Mouse (Mus musculus): Measurements from ENCODE around the gene Ppcs. TPM values are rescaled to one million over a fixed set of nuclear protein-coding genes. Genes with fewer than 3 reads are reported as not detected.
A peak's percentile ranks its signal among the peaks of the same experiment; 100 is the strongest.

The Ppcs gene
- polyA plus RNA-seq, 1 experiment = not detected

DNA sequence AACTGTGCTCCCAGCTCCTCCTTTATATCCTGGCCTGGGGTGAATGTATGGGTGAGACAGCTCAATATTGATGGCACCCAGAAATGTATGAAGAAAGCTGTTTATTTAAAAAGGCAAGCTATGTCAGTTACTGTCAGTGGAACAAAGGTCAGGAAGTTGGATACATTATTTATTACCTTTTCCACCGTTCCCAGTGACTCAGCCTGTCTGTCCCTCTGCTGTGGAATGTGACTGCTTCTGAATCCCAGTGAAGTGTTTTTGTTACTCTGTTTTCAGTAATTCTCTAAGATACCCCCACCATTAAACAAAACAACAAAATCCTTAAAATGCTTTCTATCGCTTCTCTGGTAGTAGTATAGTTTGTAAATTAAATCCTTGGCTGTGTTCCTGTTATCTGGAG is 3.4 kb upstream of the Ppcs start:
- Histone ChIP-seq H3K4me3 (ENCODE audit: insufficient read depth, low read depth, low read length) (no peak overlapping the region), H3K4me1 (ENCODE audit: control insufficient read depth, insufficient read depth, low read length) (peaks cover 4% of the 10 kb centered on the region; the same call in 1 of the 2 replicates), H3K27ac (ENCODE audit: insufficient read depth, low read depth, low read length) (no peak overlapping the region)
- no peak for TF ChIP-seq POLR2A (IDR thresholded peaks at IDR 0.05; ENCODE audit: insufficient read depth, low read depth, low read length)
- no peak for TF ChIP-seq CTCF (IDR thresholded peaks at IDR 0.05; ENCODE audit: insufficient read depth, low read depth, low read length)
- WGBS = 55% methylated on average over 2 of the region's 2 CpGs

DNA sequence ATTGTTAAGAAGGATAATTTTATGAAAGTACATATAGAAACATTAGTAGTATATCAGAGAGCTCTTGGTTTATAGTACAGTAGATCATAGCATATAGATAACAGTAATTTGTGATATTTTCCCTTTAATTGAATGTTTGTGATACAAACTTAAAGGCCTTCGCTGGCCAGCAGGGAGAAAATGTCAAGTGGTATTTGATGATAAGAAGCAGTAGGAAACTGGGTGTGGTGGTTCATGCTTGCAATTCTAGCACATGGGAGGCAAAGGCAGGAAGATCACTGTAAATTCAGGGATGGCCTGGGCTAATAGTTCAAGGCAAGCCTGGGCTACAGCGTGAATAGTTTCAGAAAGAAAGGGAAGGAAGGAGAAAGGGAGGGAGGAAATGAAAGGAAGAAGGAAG is 2.9 kb upstream of the Ppcs start:
- TF ChIP-seq POLR2A (IDR thresholded peaks at IDR 0.05; ENCODE audit: insufficient read depth, low read depth, low read length) (no peak), CTCF (IDR thresholded peaks at IDR 0.05; ENCODE audit: insufficient read depth, low read depth, low read length) (no peak)
- Histone ChIP-seq H3K4me1 (ENCODE audit: control insufficient read depth, insufficient read depth, low read length) (peaks cover 4% of the 10 kb centered on the region; the same call in 1 of the 2 replicates), H3K4me3 (ENCODE audit: insufficient read depth, low read depth, low read length) (no peak overlapping the region), H3K27ac (ENCODE audit: insufficient read depth, low read depth, low read length) (no peak overlapping the region)
- 96% methylated on average over 2 of the region's 2 CpGs for WGBS

DNA sequence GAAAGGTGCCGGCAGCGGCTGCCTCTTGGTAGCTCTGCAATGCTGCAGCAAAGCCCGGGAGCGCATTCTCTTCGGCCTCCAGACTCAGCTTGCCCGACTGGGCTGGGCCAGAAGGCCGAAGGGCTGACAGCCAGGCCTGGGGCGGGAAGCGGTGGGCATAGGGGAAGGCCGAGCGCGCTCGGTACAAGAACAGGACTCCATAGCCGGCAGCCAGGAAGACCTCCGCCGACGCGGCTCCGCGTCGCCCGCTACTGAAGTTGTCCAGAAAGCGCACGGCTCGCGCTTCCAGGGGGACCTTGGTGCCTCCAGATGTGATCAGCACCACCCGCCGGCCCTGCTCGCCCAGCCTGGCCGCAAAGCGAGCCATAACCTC is 313 bp downstream of the Ppcs start:
- H3K4me1 ChIP-seq (ENCODE audit: control insufficient read depth, insufficient read depth, low read length) = peaks cover 4% of the 10 kb centered on the region; the same call in 1 of the 2 replicates
- under 1% methylated on average over 31 of the region's 31 CpGs for WGBS
- peak overlapping the region; percentile 63; the same call in 1 of the 2 replicates for H3K27ac ChIP-seq (ENCODE audit: insufficient read depth, low read depth, low read length)
- TF ChIP-seq CTCF (IDR thresholded peaks at IDR 0.05; ENCODE audit: insufficient read depth, low read depth, low read length) = no peak
- no peak for TF ChIP-seq POLR2A (IDR thresholded peaks at IDR 0.05; ENCODE audit: insufficient read depth, low read depth, low read length)
- H3K4me3 ChIP-seq (ENCODE audit: insufficient read depth, low read depth, low read length) = peak overlapping the region; percentile 57

DNA sequence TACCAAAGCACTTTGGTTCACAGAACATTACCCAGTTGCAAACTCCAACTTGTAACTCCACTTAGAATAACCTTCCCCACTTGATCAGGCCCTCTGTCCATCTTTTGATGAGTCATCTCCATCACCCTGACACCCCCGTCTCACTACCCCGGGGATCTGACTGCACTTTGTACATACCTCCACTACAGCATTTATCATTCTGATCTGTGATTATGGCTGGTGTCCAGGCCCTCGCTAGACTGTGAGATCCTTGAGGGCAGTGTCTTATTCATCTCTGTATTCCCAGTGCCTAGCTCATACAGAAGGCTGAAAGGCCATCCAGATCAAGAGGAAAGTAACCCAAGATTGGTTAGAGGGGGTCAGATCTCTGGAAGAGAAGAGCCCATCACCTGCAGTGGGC is 1.0 kb downstream of the Ppcs start:
- TF ChIP-seq POLR2A (IDR thresholded peaks at IDR 0.05; ENCODE audit: insufficient read depth, low read depth, low read length) = no peak
- TF ChIP-seq CTCF (IDR thresholded peaks at IDR 0.05; ENCODE audit: insufficient read depth, low read depth, low read length) = no peak
- Histone ChIP-seq H3K27ac (ENCODE audit: insufficient read depth, low read depth, low read length) (no peak overlapping the region), H3K4me3 (ENCODE audit: insufficient read depth, low read depth, low read length) (peak overlapping the region; percentile 57), H3K4me1 (ENCODE audit: control insufficient read depth, insufficient read depth, low read length) (peaks cover 4% of the 10 kb centered on the region; the same call in 1 of the 2 replicates)
- whole genome bisulfite sequencing = 61% methylated on average over 3 of the region's 3 CpGs

DNA sequence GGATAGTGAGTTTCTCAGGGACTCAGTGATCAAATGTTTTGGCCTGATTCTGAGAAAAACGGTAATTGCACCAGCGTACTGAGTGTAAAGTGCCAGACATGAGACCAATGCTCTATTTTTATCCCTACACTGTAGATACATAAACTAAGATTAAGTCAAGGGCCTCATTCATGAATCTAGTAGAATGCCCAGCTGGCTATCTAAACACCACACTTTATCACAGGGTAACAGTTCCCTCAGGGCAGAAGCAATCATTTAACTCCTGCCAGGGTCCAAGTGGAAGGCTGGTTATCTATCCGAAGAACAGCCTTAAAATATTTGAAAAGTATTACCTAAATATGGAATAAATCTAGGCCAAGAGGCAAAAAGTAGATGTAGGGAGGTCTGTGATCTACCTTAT is 4.3 kb downstream of the Ppcs start:
- WGBS = 89% methylated on average over 3 of the region's 3 CpGs
- H3K27ac ChIP-seq (ENCODE audit: insufficient read depth, low read depth, low read length) = no peak overlapping the region
- TF ChIP-seq CTCF (IDR thresholded peaks at IDR 0.05; ENCODE audit: insufficient read depth, low read depth, low read length) (no peak), POLR2A (IDR thresholded peaks at IDR 0.05; ENCODE audit: insufficient read depth, low read depth, low read length) (no peak)
- peaks cover 6% of the 10 kb centered on the region for H3K4me1 ChIP-seq (ENCODE audit: control insufficient read depth, insufficient read depth, low read length)
- H3K4me3 ChIP-seq (ENCODE audit: insufficient read depth, low read depth, low read length) = no peak overlapping the region

DNA sequence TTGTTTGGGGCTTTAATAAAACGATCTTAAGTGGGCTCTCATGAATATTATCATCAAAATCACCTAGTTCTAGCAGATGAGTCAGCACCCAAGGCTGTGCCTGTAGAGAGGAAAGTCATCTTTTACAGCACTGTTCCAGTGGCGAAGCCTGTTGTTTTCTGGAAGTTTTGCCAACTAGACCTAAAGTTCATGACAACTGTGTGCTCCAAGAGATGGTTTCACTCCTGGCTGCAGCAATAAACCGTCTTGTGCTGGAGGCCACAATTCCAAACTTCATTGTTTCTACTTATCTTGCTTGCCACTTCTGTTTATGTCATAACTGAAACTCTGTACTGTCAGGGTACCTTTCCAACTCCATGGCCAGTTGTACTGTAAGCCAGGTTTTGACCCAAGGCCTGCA is 5.0 kb downstream of the Ppcs start:
- H3K4me3 ChIP-seq (ENCODE audit: insufficient read depth, low read depth, low read length) = no peak overlapping the region
- TF ChIP-seq CTCF (IDR thresholded peaks at IDR 0.05; ENCODE audit: insufficient read depth, low read depth, low read length) (no peak), POLR2A (IDR thresholded peaks at IDR 0.05; ENCODE audit: insufficient read depth, low read depth, low read length) (no peak)
- H3K4me1 ChIP-seq (ENCODE audit: control insufficient read depth, insufficient read depth, low read length) = peaks cover 10% of the 10 kb centered on the region
- WGBS = 75% methylated on average over 3 of the region's 3 CpGs
- no peak overlapping the region for H3K27ac ChIP-seq (ENCODE audit: insufficient read depth, low read depth, low read length)

DNA sequence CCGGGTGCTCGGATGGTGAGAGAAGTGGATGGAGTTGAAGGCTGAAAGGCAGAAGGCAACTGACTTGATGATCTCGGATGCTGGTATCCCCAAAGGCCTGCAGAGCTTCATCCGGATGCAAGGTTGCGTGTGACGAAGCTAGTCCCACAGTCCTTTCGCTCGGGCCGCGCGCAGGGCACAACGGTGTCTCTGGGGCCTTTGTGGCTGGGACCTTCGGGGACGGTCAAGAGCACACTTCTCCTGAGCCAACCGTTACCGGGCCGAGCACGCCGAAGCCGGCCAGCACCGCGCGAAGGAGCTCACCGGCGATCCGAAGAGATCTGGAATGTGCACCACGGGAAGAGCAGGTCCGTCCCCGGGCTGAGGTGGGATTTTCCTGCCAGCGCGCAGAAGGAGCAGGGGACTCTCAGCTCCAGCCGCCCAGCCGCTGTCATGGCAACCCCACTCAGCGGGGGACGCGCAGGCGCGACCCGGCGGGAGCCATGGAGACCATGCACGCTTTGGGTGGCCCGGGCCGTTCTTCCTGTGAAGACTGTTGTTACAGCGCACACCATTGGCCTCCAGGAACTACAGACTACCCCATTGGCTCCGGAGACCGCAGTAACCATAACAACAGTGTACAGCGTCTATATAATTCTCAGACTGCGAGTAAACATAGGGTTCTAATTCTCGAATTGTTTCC is 7.0 kb downstream of the Ppcs start, which contains the start of gene Ccdc30:
Gene Ccdc30 (minus strand): TSS at position 450 of the 682 bp plus-strand sequence.
- TF ChIP-seq POLR2A (IDR thresholded peaks at IDR 0.05; ENCODE audit: insufficient read depth, low read depth, low read length) (peak; percentile 48), CTCF (IDR thresholded peaks at IDR 0.05; ENCODE audit: insufficient read depth, low read depth, low read length) (no peak)
- Histone ChIP-seq H3K4me3 (ENCODE audit: insufficient read depth, low read depth, low read length) (peak within 1 kb of the TSS; percentile 53), H3K27ac (ENCODE audit: insufficient read depth, low read depth, low read length) (no peak within 1 kb of the TSS), H3K4me1 (ENCODE audit: control insufficient read depth, insufficient read depth, low read length) (peaks cover 7% of the 10 kb centered on the region)
- WGBS = under 1% methylated on average over 49 of the region's 49 CpGs

DNA sequence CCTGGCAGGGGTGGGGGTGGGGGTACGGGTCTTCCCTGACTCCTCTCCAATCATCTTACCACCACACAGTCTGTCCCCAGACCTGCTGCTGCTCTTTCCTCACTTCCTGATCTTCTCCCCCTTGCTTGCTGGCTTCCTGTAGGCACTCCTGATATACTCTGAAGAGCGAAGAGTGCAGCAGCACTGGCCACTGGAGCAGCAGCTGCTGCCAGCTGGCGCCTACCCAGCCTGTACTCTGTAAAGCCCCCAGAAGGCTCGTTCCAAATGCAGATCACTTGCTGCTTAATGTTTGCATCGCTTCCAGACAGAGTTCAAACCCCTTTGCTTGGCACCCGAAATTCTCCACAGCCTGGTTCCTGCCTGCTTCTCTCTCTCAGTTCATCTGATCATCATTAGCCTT is 9.4 kb downstream of the Ppcs start:
- Histone ChIP-seq H3K4me3 (ENCODE audit: insufficient read depth, low read depth, low read length) (no peak overlapping the region), H3K4me1 (ENCODE audit: control insufficient read depth, insufficient read depth, low read length) (peaks cover 7% of the 10 kb centered on the region), H3K27ac (ENCODE audit: insufficient read depth, low read depth, low read length) (no peak overlapping the region)
- 37% methylated on average over 6 of the region's 6 CpGs for WGBS
- no peak for TF ChIP-seq POLR2A (IDR thresholded peaks at IDR 0.05; ENCODE audit: insufficient read depth, low read depth, low read length)
- TF ChIP-seq CTCF (IDR thresholded peaks at IDR 0.05; ENCODE audit: insufficient read depth, low read depth, low read length) = no peak

DNA sequence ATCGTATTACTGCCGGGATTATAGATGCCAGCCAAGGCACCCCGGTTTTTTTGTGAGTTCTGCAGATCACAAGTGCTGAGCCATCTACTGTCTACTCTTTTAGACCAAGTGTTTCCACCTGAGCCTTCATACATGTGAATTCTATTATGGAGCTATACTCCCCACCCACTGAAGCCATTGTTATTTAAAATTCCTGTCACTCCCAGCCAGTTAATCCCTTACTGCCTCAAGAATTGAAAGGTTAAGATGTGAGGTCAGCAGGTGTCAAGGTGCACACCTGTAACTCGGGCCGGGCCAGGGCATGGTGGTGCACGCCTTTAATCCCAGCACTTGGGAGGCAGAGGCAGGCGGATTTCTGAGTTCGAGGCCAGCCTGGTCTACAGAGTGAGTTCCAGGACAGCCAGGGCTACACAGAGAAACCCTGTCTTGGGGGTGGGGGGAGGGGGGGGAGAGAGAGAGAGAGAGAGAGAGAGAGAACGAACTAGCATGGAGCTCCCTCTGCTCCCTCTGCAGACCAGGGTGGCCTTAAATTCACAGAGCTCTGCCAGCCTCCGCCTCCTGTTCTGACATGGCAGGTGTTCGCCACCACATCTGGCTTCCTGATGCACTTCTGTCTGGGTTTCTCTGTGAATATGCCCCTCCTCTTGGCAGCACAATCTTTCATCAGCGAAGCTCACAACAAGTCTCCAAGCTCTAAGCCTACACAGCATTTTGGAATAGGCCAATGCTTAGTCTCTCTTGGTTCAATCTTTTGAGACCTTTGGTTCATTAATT is 10.2 kb downstream of the Ppcs start:
- H3K4me1 ChIP-seq (ENCODE audit: control insufficient read depth, insufficient read depth, low read length) = peaks cover 7% of the 10 kb centered on the region
- WGBS = 71% methylated on average over 12 of the region's 12 CpGs

More for the DNA sequence above, 10.2 kb downstream of the Ppcs start:
- TF ChIP-seq CTCF (IDR thresholded peaks at IDR 0.05; ENCODE audit: insufficient read depth, low read depth, low read length) (no peak), POLR2A (IDR thresholded peaks at IDR 0.05; ENCODE audit: insufficient read depth, low read depth, low read length) (no peak)
- H3K4me3 ChIP-seq (ENCODE audit: insufficient read depth, low read depth, low read length) = no peak overlapping the region
- no peak overlapping the region for H3K27ac ChIP-seq (ENCODE audit: insufficient read depth, low read depth, low read length)
